In genomic region chr7:99535741-99536501, GRCm38 (mm10) we compare ENCODE assay signal across 8 mouse cellular contexts. TPM values are rescaled to one million over a fixed set of nuclear protein-coding genes. Genes with fewer than 3 reads are reported as not detected.
DNase-seq lines count a peak whose midpoint lies in the region; ATAC-seq and TF ChIP-seq lines count a peak whose summit lies in the region.

No protein-coding gene starts in this region.

- TF ChIP-seq CTCF in kidney, postnatal 0 days (IDR thresholded peaks at IDR 0.05; ENCODE audit: low read depth) = no peak

- no peaks in the 10 kb centered on the region for H3K9me3 ChIP-seq in forebrain, embryonic 11.5 days (ENCODE audit: control insufficient read depth, low read length)
- H3K9me3 ChIP-seq in kidney, postnatal 0 days (replicated peaks; ENCODE audit: low read length) = no peaks in the 10 kb centered on the region
- no peaks in the 10 kb centered on the region for H3K9me3 ChIP-seq in stomach, embryonic 15.5 days

- peak; percentile 68 for ATAC-seq in activated CD4-positive, CD25-positive, alpha-beta regulatory T cell, adult 4 months
- peak; percentile 36 for ATAC-seq in forebrain, embryonic 11.5 days (replicated peaks; ENCODE audit: low FRiP score)
- peak; percentile 15 for ATAC-seq in kidney, postnatal 0 days (replicated peaks; ENCODE audit: low FRiP score, low read depth)
- ATAC-seq in megakaryocyte progenitor cell, adult 5-6 weeks (replicated peaks; ENCODE audit: poor library complexity) = peak; percentile 40
- ATAC-seq in stomach, embryonic 15.5 days (ENCODE audit: insufficient read depth, low FRiP score, low read depth) = peak; percentile 28; the same call in 1 of the 2 replicates

- peak overlapping the region; percentile 70 for H3K27ac ChIP-seq in forebrain, embryonic 11.5 days (ENCODE audit: low read depth, low read length)
- peak overlapping the region; percentile 83 for H3K27ac ChIP-seq in kidney, postnatal 0 days
- peak overlapping the region; percentile 71 for H3K27ac ChIP-seq in stomach, embryonic 15.5 days

- WGBS in forebrain, embryonic 11.5 days = 16% methylated on average over 45 of the region's 46 CpGs
- 10% methylated on average over 46 of the region's 46 CpGs for WGBS in kidney, postnatal 0 days
- 7% methylated on average over 45 of the region's 46 CpGs for WGBS in stomach, embryonic 15.5 days

- DNase-seq in left cerebral cortex, adult 18-20 months (ENCODE audit: low spot score in 2 of 2) = peak; percentile 28 to 53
- DNase-seq in left cerebral cortex, postnatal 4 days = no peak
- no peak for DNase-seq in forebrain, embryonic 11.5 days (ENCODE audit: low spot score)
- no peak for DNase-seq in kidney, postnatal 0 days (ENCODE audit: low spot score)
- DNase-seq in testis, postnatal 10 days (ENCODE audit: low spot score) = no peak

- no peaks in the 10 kb centered on the region for H3K27me3 ChIP-seq in forebrain, embryonic 11.5 days (ENCODE audit: control insufficient read depth, insufficient read depth, low read length)
- no peaks in the 10 kb centered on the region for H3K27me3 ChIP-seq in kidney, postnatal 0 days (ENCODE audit: insufficient read depth, low read length)
- H3K27me3 ChIP-seq in stomach, embryonic 15.5 days (replicated peaks) = no peaks in the 10 kb centered on the region

- H3K9ac ChIP-seq in forebrain, embryonic 11.5 days (ENCODE audit: low read length) = peak overlapping the region; percentile 87
- H3K9ac ChIP-seq in kidney, postnatal 0 days (ENCODE audit: low read depth, low read length) = peak overlapping the region; percentile 82
- peak overlapping the region; percentile 67 for H3K9ac ChIP-seq in stomach, embryonic 15.5 days

- intact Hi-C loops in left cerebral cortex, postnatal 4 days (cut with DNase I) = no loop called here

- H3K4me1 ChIP-seq in forebrain, embryonic 11.5 days (replicated peaks; ENCODE audit: control insufficient read depth, insufficient read depth, low read length) = peaks cover 3% of the 10 kb centered on the region; the same call in 1 of the 2 replicates
- peaks cover 33% of the 10 kb centered on the region for H3K4me1 ChIP-seq in kidney, postnatal 0 days (replicated peaks; ENCODE audit: insufficient read depth, low read length)
- peaks cover 38% of the 10 kb centered on the region for H3K4me1 ChIP-seq in stomach, embryonic 15.5 days

- peak overlapping the region; percentile 74 for H3K4me3 ChIP-seq in forebrain, embryonic 11.5 days (ENCODE audit: low read depth, low read length)
- H3K4me3 ChIP-seq in kidney, postnatal 0 days (replicated peaks; ENCODE audit: low read depth, low read length) = peak overlapping the region; percentile 70
- H3K4me3 ChIP-seq in stomach, embryonic 15.5 days (replicated peaks) = peak overlapping the region; percentile 61

- peak overlapping the region; percentile 86 for H3K4me2 ChIP-seq in forebrain, embryonic 11.5 days (ENCODE audit: low read depth, low read length, severe bottlenecking)
- peak overlapping the region; percentile 97 for H3K4me2 ChIP-seq in kidney, postnatal 0 days (ENCODE audit: low read length)
- peak overlapping the region; percentile 85 for H3K4me2 ChIP-seq in stomach, embryonic 15.5 days

- H3K36me3 ChIP-seq in forebrain, embryonic 11.5 days (ENCODE audit: control insufficient read depth, insufficient read depth, low read length) = no peaks in the 10 kb centered on the region
- H3K36me3 ChIP-seq in kidney, postnatal 0 days (ENCODE audit: insufficient read depth, low read length) = no peaks in the 10 kb centered on the region
- no peaks in the 10 kb centered on the region for H3K36me3 ChIP-seq in stomach, embryonic 15.5 days

RNA-seq across cellular contexts. Expression of gene Arrb1, which starts 0.7 kb away (rescaled TPM):
- total RNA-seq in left cerebral cortex, adult 18-20 months (2021) = 100 to 1,000 TPM; 177 to 179 TPM
- total RNA-seq in left cerebral cortex, postnatal 4 days (2021) = 100 to 1,000 TPM; 147 to 150 TPM
- polyA plus RNA-seq in activated CD4-positive, CD25-positive, alpha-beta regulatory T cell, adult 4 months (2017; shearing (Covaris generic)) = 10 to 100 TPM in 1 of 2 experiments, 1 to 10 TPM in 1; 8.3 to 12.0 TPM
- polyA plus RNA-seq in forebrain, embryonic 11.5 days (2014; fragmentation: Nextera tagmentation; extraction: Ambion mirVana) = 4.0 and 4.2 TPM in 2 replicates
- 6.6 and 7.6 TPM in 2 replicates for polyA plus RNA-seq in kidney, postnatal 0 days (2015; fragmentation: Nextera tagmentation; extraction: Ambion mirVana)
- total RNA-seq in megakaryocyte progenitor cell, adult 5-6 weeks (2015) = 23.5 and 24.1 TPM in 2 replicates
- 48.2 and 49.2 TPM in 2 replicates for total RNA-seq in megakaryocyte progenitor cell, adult 5-6 weeks (2017)
- polyA plus RNA-seq in stomach, embryonic 15.5 days (2015; fragmentation: Nextera tagmentation; extraction: Ambion mirVana) = 11.4 and 13.5 TPM in 2 replicates

RNA-seq across cellular contexts. Expression of gene Rps3, which starts 52.4 kb away (rescaled TPM):
- 100 to 1,000 TPM; 268 to 293 TPM for total RNA-seq in left cerebral cortex, adult 18-20 months (2021)
- 100 to 1,000 TPM; 379 to 396 TPM for total RNA-seq in left cerebral cortex, postnatal 4 days (2021)
- polyA plus RNA-seq in activated CD4-positive, CD25-positive, alpha-beta regulatory T cell, adult 4 months (2017; shearing (Covaris generic)) = 1,000 to 10,000 TPM; 2,602 to 3,921 TPM
- polyA plus RNA-seq in forebrain, embryonic 11.5 days (2014; fragmentation: Nextera tagmentation; extraction: Ambion mirVana) = 699 and 715 TPM in 2 replicates
- polyA plus RNA-seq in kidney, postnatal 0 days (2015; fragmentation: Nextera tagmentation; extraction: Ambion mirVana) = 873 and 942 TPM in 2 replicates
- total RNA-seq in megakaryocyte progenitor cell, adult 5-6 weeks (2015) = 1,629 and 1,793 TPM in 2 replicates
- total RNA-seq in megakaryocyte progenitor cell, adult 5-6 weeks (2017) = 2,248 and 2,565 TPM in 2 replicates
- polyA plus RNA-seq in stomach, embryonic 15.5 days (2015; fragmentation: Nextera tagmentation; extraction: Ambion mirVana) = 765 and 776 TPM in 2 replicates

Comparison
In these comparisons a context has a peak if more than half of its experiments do, and no peak if none do; other contexts are left out.
1. DNase-seq: peak in left cerebral cortex, adult 18-20 months (2 of 2); none in left cerebral cortex, postnatal 4 days (single experiment), forebrain, embryonic 11.5 days (single experiment), kidney, postnatal 0 days (single experiment) and testis, postnatal 10 days (single experiment).
2. ATAC-seq: peak in every context shown above with its lines; median percentile 68 in activated CD4-positive, CD25-positive, alpha-beta regulatory T cell, adult 4 months; 40 in megakaryocyte progenitor cell, adult 5-6 weeks; 36 in forebrain, embryonic 11.5 days; 28 in stomach, embryonic 15.5 days; 15 in kidney, postnatal 0 days.
3. Peak in every context shown above with its lines, with median percentiles within 50 percentile points of each other: H3K27ac ChIP-seq, H3K4me2 ChIP-seq, H3K4me3 ChIP-seq and H3K9ac ChIP-seq.